Mouse (Mus musculus): ENCODE data around the gene R3hdm2.
A peak's percentile ranks its signal among the peaks of the same experiment; 100 is the strongest.

The R3hdm2 gene

GRCm38 (mm10) chr10:127517941-127518340, 137.8 kb downstream of the R3hdm2 start:
- no peak for DNase-seq (ENCODE audit: low spot score in 2 of 2)

GRCm38 (mm10) chr10:127519041-127519701, 139.0 kb downstream of the R3hdm2 start:
- no peak for DNase-seq (ENCODE audit: low spot score in 2 of 2)

- no peak for DNase-seq (ENCODE audit: low spot score in 2 of 2)
Measured at GRCm38 (mm10) chr10:127519903-127520713, 140.0 kb downstream of the R3hdm2 start.

- DNase-seq (ENCODE audit: low spot score in 2 of 2) = no peak
Measured at GRCm38 (mm10) chr10:127520714-127521357, 140.7 kb downstream of the R3hdm2 start.

- no peak for DNase-seq (ENCODE audit: low spot score in 2 of 2)
Measured at GRCm38 (mm10) chr10:127521611-127522080, 141.5 kb downstream of the R3hdm2 start.

GRCm38 (mm10) chr10:127522088-127522581, 142.0 kb downstream of the R3hdm2 start, which contains the start of gene Shmt2:
Gene Shmt2 (minus strand): TSS chr10:127522444.
- DNase-seq (ENCODE audit: low spot score in 2 of 2) = peak; percentile 88 to 89

GRCm38 (mm10) chr10:127524646-127525255, 144.6 kb downstream of the R3hdm2 start:
- no peak for DNase-seq (ENCODE audit: low spot score in 2 of 2)

- DNase-seq (ENCODE audit: low spot score in 2 of 2) = no peak
Measured at GRCm38 (mm10) chr10:127526048-127526447, 145.9 kb downstream of the R3hdm2 start.

GRCm38 (mm10) chr10:127526681-127527080, 146.6 kb downstream of the R3hdm2 start:
- no peak for DNase-seq (ENCODE audit: low spot score in 2 of 2)

GRCm38 (mm10) chr10:127527481-127527880, 147.4 kb downstream of the R3hdm2 start:
- DNase-seq (ENCODE audit: low spot score in 2 of 2) = peak in 1 of 2 experiments; percentile 39

GRCm38 (mm10) chr10:127530945-127531344, 150.8 kb downstream of the R3hdm2 start:
- DNase-seq (ENCODE audit: low spot score in 2 of 2) = no peak

GRCm38 (mm10) chr10:127531548-127531947, 151.4 kb downstream of the R3hdm2 start:
- DNase-seq (ENCODE audit: low spot score in 2 of 2) = no peak

GRCm38 (mm10) chr10:127534036-127534928, 154.2 kb downstream of the R3hdm2 start, which contains the start of gene Nxph4:
Gene Nxph4 (minus strand): TSS chr10:127534559.
- no peak for DNase-seq (ENCODE audit: low spot score in 2 of 2)

GRCm38 (mm10) chr10:127534929-127535384, 154.8 kb downstream of the R3hdm2 start:
- no peak for DNase-seq (ENCODE audit: low spot score in 2 of 2)

- DNase-seq (ENCODE audit: low spot score in 2 of 2) = peak in 1 of 2 experiments; percentile 70
Measured at GRCm38 (mm10) chr10:127536586-127537314, 156.6 kb downstream of the R3hdm2 start.

- DNase-seq (ENCODE audit: low spot score in 2 of 2) = peak; percentile 87 to 88
Measured at GRCm38 (mm10) chr10:127537854-127538583, 157.9 kb downstream of the R3hdm2 start.

GRCm38 (mm10) chr10:127541510-127541909, 161.4 kb downstream of the R3hdm2 start:
- DNase-seq (ENCODE audit: low spot score in 2 of 2) = no peak

GRCm38 (mm10) chr10:127542084-127542483, 162.0 kb downstream of the R3hdm2 start:
- DNase-seq (ENCODE audit: low spot score in 2 of 2) = no peak

GRCm38 (mm10) chr10:127542720-127543119, 162.6 kb downstream of the R3hdm2 start:
- no peak for DNase-seq (ENCODE audit: low spot score in 2 of 2)

All from right cerebral cortex, adult 2 months (tissue).